Mouse (Mus musculus): Measurements from ENCODE around the gene Opcml.

DNA sequence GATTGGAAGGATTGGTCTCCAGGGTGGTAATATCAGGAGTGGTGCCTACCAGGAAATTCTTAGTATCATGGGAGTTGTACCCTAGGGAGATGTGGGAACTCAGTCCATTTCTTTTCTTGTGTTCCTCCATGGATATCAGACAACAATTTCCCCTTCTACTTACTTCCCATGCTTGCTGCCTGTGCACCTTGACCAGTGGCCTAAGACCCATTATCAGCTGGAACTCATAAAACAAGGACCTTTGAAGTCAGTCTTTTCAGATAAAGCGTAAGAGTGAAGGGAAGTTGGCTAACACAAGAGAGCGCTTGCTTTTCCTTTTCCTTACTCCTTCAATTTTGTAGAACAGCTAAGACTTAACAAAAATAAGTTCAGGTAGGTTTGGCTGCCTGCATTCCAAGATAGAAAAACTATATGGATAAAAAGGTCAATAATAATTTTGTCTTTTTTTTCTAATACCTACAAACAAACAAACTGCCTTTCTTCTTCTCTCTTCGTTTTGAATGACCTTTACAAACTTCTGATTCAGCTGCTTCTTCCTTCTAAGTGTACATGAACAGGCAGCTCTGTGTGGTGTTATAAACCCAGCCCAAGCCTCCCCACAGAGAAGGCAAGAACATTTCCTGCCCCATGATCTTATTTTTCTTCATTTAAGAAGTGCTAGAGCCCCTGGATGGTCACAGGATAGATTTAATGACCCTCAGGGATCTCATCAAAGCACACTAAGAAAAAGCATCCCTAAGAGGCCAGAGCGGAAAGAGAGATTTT, 387.7 kb downstream of the Opcml start:
- no peak for TF ChIP-seq CTCF (IDR thresholded peaks at IDR 0.05; ENCODE audit: extremely low read depth, insufficient read length, insufficient replicate concordance, low read depth, low read length)
- no peak for TF ChIP-seq POLR2A (IDR thresholded peaks at IDR 0.05; ENCODE audit: low read depth, low read length)

All from small intestine, adult 2 months (tissue).